Mouse (Mus musculus) cerebellum, adult 2 months (tissue): Measurements from ENCODE around the gene Gaa. TPM values are rescaled to one million over a fixed set of nuclear protein-coding genes. Genes with fewer than 3 reads are reported as not detected.

ENCODE experiments used
- DNase-seq, 2 experiments: peaks; one replicate each; pipeline ENCODE4 v3.0.0; 2021
- H3K27ac ChIP-seq: fragments of 200-500 bp; 2 replicates; pipeline ENCODE4 v1.5.1; 2012; ENCODE audit warnings: low read length, control low read depth, inconsistent platforms; ENCODE audit not compliant: insufficient read depth
- H3K27me3 ChIP-seq: fragments of 200-500 bp; 2 replicates; pipeline ENCODE4 v1.6.1; 2012; ENCODE audit warnings: inconsistent platforms, mild to moderate bottlenecking, low read length, moderate library complexity; ENCODE audit not compliant: control insufficient read depth, insufficient read depth
- H3K4me1 ChIP-seq: fragments of 200-500 bp; 2 replicates; pipeline ENCODE4 v1.6.1; 2011; ENCODE audit warnings: low read length; ENCODE audit not compliant: control insufficient read depth, insufficient read depth
- H3K4me3 ChIP-seq: fragments of 200-500 bp; replicated peaks from 2 replicates; pipeline ENCODE3; 2011; ENCODE audit warnings: mild to moderate bottlenecking, low read depth, low read length, control low read depth; ENCODE audit not compliant: insufficient read depth
- CTCF ChIP-seq: fragments of 200-500 bp; IDR thresholded peaks from 2 replicates; pipeline ENCODE4 v1.5.1; 2011; ENCODE audit warnings: low read depth, mild to moderate bottlenecking, control low read depth, low read length, moderate library complexity, borderline replicate concordance; ENCODE audit not compliant: insufficient read depth
- POLR2A ChIP-seq: fragments of 200-500 bp; IDR thresholded peaks from 2 replicates; pipeline ENCODE4 v1.6.1; 2011; ENCODE audit warnings: low read length, control low read depth, borderline replicate concordance; ENCODE audit not compliant: insufficient read depth
- WGBS: fragments of 180-500 bp; shearing (Covaris S2); methylation state at CpG from one replicate; pipeline ENCODE4 v1.1.7; 2018; 5-methylcytosine and 5-hydroxymethylcytosine counted together
- polyA plus RNA-seq: library from polyadenylated mRNA; depleted of rRNA; stranded (reverse); fragments of >200 nt; gene quantifications from 2 replicates; pipeline ENCODE4 v1.2.3, GENCODE M21; 2012; rRNA removed

The Gaa gene
- polyA plus RNA-seq = 233 and 246 TPM in 2 replicates

DNA sequence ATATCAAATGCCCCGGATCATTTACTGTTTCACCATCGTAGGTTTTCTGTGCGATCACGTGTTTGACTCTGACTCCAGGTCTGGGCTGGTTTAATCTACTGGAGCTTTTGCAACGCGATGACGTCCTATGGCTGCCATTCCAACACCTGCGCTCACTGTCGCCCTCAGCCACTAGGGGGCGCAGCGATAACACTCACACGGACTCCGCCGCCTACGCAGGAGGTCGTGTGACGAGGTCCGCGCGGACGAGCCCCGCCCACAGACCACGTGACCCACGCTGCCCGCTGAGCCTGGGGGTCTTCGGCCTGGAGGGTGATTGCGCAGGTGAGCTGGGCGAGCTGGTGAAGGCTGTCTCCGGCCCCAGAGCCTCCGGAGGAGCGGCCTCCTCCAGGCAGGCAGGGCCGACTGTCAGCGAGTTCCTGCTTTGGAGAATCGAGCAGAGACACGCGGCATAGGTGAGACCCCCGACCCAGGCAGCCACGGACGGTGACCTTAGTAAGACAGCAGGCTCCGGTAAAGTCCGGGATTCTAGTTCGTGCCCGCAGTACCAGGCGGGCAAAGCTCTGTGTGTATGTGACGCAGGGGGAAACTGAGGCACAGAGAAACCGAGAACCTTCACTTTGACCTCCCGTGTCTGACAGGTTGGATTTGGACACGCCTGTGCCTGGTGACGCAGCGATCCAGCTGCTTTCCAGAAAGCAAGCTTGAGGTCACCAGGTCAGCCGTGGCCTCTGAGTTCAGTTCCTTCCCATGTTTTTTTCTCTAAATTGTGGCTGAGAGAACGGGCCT, at the start of gene Gaa:
Gaa (plus strand) TSS at position 120 of the 789 bp plus-strand sequence.
- H3K27me3 ChIP-seq = no peaks in the 10 kb centered on the region
- H3K4me3 ChIP-seq = peak within 1 kb of the TSS; percentile 83
- WGBS = 5% methylated on average over 52 of the region's 52 CpGs
- peak within 1 kb of the TSS; percentile 74 for H3K27ac ChIP-seq
- DNase-seq = peak; percentile 93 to 97
- peaks cover 12% of the 10 kb centered on the region for H3K4me1 ChIP-seq
- TF ChIP-seq CTCF = peak; percentile 94
- TF ChIP-seq POLR2A = peak; percentile 68

DNA sequence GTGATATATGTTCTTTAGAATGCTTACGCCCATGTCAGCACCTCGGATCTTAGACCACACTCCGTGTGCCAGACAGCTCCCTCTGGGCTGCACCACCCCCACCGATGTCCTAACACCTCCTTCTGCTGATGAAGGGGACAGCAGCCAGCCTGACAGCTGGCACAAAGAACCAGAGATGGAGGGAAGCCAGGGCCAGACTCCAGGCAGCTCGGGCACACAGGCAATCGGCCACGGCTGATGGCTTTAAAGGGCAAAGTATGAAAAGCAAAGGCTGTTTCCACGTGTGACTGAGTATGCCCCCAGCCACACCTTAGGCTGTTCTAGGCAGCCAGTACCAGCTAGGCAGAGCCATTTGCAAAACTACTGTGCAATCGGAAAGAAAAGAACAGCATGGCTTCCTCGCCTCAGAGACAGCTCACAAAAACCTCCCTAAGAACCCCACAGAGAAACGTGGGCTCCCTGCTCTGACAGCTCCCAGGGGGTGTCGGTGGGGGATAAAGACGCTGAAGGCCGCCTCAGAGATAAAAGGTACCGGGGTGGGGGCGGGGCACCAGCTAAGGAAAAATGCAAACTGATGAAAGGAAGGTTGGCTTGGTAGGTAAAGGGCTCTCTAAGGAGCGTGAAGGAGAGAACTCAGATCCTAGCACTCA, 47.7 kb upstream of the Gaa start:
- Histone ChIP-seq H3K27me3 (no peaks in the 10 kb centered on the region), H3K4me3 (peak overlapping the region; percentile 32), H3K27ac (peak overlapping the region; percentile 44), H3K4me1 (peaks cover 66% of the 10 kb centered on the region)
- TF ChIP-seq CTCF (no peak), POLR2A (no peak)
- WGBS = 8% methylated on average over 17 of the region's 17 CpGs
- DNase-seq = peak; percentile 93 to 94

DNA sequence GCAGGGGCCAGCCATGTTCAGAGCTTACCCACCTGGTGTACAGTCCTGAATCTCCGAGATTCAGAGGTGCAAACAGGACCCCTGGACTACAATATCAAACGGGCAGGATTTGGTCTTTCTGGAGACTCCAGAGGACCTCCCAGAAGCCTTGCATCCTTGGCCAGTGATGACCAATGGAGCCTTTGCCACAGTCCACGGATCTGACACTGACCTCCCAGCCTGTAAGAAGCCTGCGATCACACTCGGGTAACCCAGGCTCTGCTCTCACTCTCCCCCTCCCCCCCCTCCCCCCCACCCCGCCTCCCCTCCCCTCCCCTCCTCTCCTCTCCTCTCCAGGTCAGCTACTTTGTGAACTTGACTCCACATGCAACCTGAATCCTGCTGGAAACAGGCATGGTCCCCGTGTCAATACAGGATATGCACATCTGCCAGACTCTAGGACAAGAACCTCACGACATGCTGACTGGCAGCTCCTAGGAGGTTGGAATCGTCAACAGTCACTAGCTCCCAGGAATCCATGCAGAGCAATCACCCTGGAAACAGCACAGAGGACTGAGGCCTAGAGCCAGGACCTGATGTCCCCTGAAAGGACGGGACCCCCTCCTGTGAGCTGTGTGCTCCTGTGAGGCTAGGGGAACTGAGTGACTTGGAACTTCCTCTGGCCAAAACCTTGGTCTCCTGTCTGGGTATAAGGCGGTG, 45.7 kb upstream of the Gaa start:
- no peak overlapping the region for H3K4me3 ChIP-seq
- H3K27me3 ChIP-seq = no peaks in the 10 kb centered on the region
- H3K4me1 ChIP-seq = peaks cover 60% of the 10 kb centered on the region
- 52% methylated on average over 10 of the region's 11 CpGs for WGBS
- TF ChIP-seq POLR2A = no peak
- TF ChIP-seq CTCF = no peak
- no peak overlapping the region for H3K27ac ChIP-seq
- no peak for DNase-seq

DNA sequence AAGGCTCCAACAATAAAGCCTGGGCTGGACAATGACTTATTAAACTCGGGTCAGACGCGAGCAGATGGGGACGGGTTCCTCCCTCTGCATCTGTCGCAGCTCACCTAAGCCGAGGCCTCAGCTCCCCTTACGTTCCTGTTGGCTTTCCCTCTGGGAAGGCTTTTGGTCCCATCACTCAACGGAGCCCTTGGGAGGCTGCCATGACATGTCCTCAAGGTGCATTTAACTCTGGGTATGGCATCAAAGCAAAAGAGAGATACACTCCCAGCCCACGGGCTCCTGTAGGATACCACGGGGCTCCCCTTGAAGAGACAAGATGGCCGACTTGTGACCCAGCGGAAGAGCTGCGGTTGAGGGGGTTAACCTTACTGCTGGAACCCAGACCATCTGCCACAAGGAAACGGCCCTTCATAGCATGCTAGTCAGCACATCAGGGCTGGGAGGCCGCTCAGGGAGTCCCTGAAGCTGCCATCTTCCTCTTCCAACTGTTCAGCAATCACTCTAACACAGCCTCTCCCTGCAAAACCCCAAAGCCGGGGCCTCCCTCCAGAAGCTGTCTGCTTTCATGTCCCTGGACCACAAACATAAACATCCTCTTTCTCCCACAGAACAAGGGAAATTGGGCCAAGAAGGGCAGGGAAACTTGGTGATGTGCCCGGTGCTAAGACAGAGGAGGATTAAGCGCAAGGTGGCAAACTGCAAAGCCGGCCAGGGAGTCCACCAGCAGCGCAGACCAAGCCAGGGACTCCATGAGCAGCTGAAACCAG, 44.4 kb upstream of the Gaa start:
- peaks cover 50% of the 10 kb centered on the region for H3K4me1 ChIP-seq
- 51% methylated on average over 20 of the region's 20 CpGs for WGBS
- no peak overlapping the region for H3K27ac ChIP-seq

DNA sequence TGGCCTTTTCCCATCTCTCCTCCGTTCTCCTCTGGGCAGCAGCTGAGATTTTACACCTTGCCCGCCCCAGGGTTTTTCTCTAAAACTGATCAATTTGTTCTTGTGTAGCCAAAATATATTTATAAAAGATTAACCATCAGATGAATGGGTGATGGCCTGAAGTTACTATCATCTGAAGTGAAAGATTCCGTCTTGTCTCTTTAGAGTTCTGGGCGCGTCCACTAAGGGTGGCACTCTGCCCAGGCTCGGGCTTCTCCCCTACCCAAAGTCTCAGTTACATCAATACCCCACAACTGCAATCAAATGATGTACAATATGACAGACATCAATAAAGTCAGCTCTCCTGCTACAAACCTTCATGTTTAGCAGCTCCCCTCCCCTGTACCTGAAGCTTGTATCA, 42.8 kb upstream of the Gaa start:
- Histone ChIP-seq H3K4me1 (peaks cover 44% of the 10 kb centered on the region), H3K27ac (no peak overlapping the region), H3K4me3 (no peak overlapping the region), H3K27me3 (no peaks in the 10 kb centered on the region)
- 93% methylated on average over 6 of the region's 6 CpGs for WGBS
- DNase-seq = no peak
- TF ChIP-seq CTCF = no peak
- TF ChIP-seq POLR2A = no peak

More for the DNA sequence above, 44.4 kb upstream of the Gaa start:
- Histone ChIP-seq H3K4me3 (no peak overlapping the region), H3K27me3 (no peaks in the 10 kb centered on the region)
- TF ChIP-seq CTCF (no peak), POLR2A (no peak)
- peak; percentile 54 to 57 for DNase-seq

DNA sequence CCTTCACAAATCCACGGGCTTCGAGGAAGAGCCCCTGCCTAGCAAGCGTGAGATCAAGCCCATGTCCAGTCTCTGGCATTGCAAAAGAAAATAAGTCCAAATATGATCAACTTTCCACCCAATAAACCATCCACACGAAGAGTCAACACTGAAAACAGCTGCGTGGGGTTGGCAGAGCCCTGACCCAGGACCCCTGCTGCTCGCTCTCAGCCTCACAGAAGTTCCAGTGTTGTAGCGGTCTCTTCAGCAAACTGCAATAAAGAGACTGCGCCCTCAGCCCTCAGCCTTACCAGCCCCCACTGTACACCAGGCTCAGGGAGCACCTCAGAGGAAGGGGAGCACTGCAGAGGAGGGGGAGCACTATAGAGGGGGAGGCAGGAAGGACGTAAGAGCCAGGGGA, 42.1 kb upstream of the Gaa start:
- DNase-seq = no peak
- no peak overlapping the region for H3K27ac ChIP-seq
- H3K4me3 ChIP-seq = no peak overlapping the region
- TF ChIP-seq CTCF (no peak), POLR2A (no peak)
- WGBS = 66% methylated on average over 9 of the region's 9 CpGs
- no peaks in the 10 kb centered on the region for H3K27me3 ChIP-seq
- H3K4me1 ChIP-seq = peaks cover 37% of the 10 kb centered on the region

DNA sequence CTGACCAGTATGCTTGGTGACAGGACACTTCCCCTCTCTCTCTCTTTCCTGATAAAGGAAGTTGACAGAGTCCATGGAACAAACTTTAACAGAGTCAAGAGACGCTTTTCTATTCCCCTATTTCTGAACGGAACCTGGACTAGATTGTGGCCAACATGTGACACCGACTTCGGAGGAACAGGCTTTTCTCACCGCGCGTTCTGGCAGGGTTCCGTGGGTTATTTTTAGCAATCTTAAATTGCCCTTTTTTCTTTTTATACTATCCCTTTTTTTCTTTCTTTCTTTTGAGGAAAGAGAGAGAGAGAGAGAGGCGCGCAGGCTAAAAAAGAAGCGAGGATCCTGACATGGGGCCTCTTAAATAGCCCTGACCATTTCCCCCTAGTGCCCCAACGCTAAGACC, 40.1 kb upstream of the Gaa start:
- WGBS = under 1% methylated on average over 12 of the region's 12 CpGs

More for the DNA sequence above, 40.1 kb upstream of the Gaa start:
- Histone ChIP-seq H3K27me3 (no peaks in the 10 kb centered on the region), H3K4me3 (peak overlapping the region; percentile 74), H3K4me1 (peaks cover 26% of the 10 kb centered on the region), H3K27ac (peak overlapping the region; percentile 53)
- no peak for DNase-seq
- TF ChIP-seq POLR2A (no peak), CTCF (no peak)
